Mouse (Mus musculus) thymus, adult 2 months (tissue): Measurements from ENCODE around the gene Wdr13.

Source experiments
- CTCF ChIP-seq: fragments of 200-500 bp; IDR thresholded peaks from 2 replicates; pipeline ENCODE4 v1.5.1; 2012; ENCODE audit warnings: mild to moderate bottlenecking, control low read depth, low read length, moderate library complexity, borderline replicate concordance; ENCODE audit not compliant: control insufficient read depth, poor library complexity, insufficient read depth; ENCODE audit errors: extremely low read depth
- POLR2A ChIP-seq: fragments of 200-500 bp; IDR thresholded peaks from 2 replicates; pipeline ENCODE4 v1.6.1; 2012; ENCODE audit warnings: mild to moderate bottlenecking, low read length, control low read depth, moderate library complexity; ENCODE audit not compliant: control insufficient read depth, poor library complexity, insufficient read depth; ENCODE audit errors: extremely low read depth

- TF ChIP-seq POLR2A, result no peak
- no peak for TF ChIP-seq CTCF
These were observed 57.6 kb downstream of the Wdr13 start for GRCm38 (mm10) chrX:8075104-8075503.
